Mouse (Mus musculus): Measurements from ENCODE around the gene Nudt15. TPM values are rescaled to one million over a fixed set of nuclear protein-coding genes. Genes with fewer than 3 reads are reported as not detected.
"Not testable (repeated sequence)": the region's sequence is repeated elsewhere in the genome, so short reads cannot be mapped to it uniquely, and the experiment has no call there.

Nudt15 gene
- polyA plus RNA-seq, 1 experiment from 2014 or later: 6.6 TPM

DNA sequence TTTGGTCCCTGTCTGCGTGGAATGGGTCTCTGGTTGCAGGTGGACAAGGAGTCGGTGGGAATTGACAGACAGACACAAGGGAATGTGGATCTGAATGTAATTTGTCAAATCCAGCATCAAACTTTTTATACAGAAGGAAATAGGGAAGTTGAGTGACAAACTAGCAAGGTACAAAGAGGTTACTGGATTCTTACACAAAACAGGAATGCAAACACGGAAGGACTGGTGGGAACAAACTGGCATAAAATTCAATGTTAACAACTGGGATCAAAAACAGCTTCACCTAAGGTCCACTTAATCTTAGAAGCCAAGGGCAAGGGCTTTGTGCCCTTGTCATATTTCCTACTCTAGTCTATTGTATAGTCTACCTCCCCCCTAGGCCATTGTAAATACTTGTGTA lies 19.4 kb downstream of the Nudt15 start:
- not testable (repeated sequence) for DNase-seq (ENCODE audit: low spot score)

DNA sequence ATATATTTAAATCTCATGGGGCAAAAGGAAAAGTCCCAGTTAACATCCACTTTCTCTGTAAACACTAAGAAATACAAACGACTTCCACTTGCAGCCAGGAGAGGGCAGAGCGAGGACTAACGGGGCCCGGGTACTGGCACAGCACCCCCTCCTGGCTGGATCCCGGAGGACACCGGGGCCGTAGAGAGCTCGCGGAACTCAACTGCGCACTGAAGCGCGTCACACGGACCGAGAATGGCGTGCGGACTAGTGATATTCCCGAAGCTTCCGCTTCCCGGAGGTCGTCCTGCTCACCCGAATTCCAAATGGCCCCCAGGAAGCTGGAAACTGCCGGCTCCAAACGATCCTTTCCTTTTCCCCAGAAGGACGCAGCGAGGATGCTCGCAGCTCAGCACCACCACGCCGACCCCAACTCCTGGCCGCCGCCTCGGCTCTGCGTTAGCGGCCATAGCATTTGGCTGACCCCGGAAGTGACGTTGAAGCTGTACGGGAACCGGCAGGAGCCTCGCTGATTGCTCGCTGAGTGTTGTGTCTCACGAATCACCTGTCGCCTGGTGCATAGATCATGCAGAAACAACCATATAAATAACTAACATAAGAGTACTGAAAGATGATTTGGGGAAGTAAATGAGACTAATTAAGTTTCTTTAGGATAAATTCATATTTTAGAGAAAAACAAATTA lies 23.1 kb downstream of the Nudt15 start, which contains the start of gene Sucla2:
Sucla2 (plus strand) TSS at position 554 of the 683 bp plus-strand sequence.
- peak within 1 kb of the TSS; percentile 60 for H3K9ac ChIP-seq (ENCODE audit: low read length)
- H3K4me2 ChIP-seq (ENCODE audit: low read depth, severe bottlenecking): no peak within 1 kb of the TSS; the same call in 1 of the 2 replicates
- ATAC-seq (ENCODE audit: insufficient number of reproducible peaks, low FRiP score, low TSS enrichment, low read depth) (peak; percentile 99), DNase-seq (ENCODE audit: low spot score) (peak; percentile 96)
- peak within 1 kb of the TSS; percentile 45 for H3K4me3 ChIP-seq (ENCODE audit: low read depth, low read length)
- H3K9me3 ChIP-seq (ENCODE audit: control insufficient read depth, low read length): no peaks in the 10 kb centered on the region
- under 1% methylated on average over 38 of the region's 41 CpGs for WGBS
- H3K4me1 ChIP-seq (ENCODE audit: control insufficient read depth, insufficient read depth, low read length): no peaks in the 10 kb centered on the region
- no peaks in the 10 kb centered on the region for H3K36me3 ChIP-seq (ENCODE audit: control insufficient read depth, insufficient read depth, low read length)
- H3K27ac ChIP-seq (replicated peaks; ENCODE audit: low read depth, low read length): peak within 1 kb of the TSS; percentile 65; the same call in 1 of the 2 replicates
- H3K27me3 ChIP-seq (ENCODE audit: control insufficient read depth, insufficient read depth, low read length): no peaks in the 10 kb centered on the region

More for the DNA sequence above, 19.4 kb downstream of the Nudt15 start:
- 87% methylated on average over 3 of the region's 3 CpGs for WGBS
- H3K36me3 ChIP-seq (ENCODE audit: control insufficient read depth, insufficient read depth, low read length); H3K4me3 ChIP-seq (ENCODE audit: low read depth, low read length); H3K27me3 ChIP-seq (ENCODE audit: control insufficient read depth, insufficient read depth, low read length); H3K9me3 ChIP-seq (ENCODE audit: control insufficient read depth, low read length); ATAC-seq (ENCODE audit: insufficient number of reproducible peaks, low FRiP score, low TSS enrichment, low read depth); H3K9ac ChIP-seq (ENCODE audit: low read length); H3K27ac ChIP-seq (replicated peaks; ENCODE audit: low read depth, low read length); H3K4me1 ChIP-seq (ENCODE audit: control insufficient read depth, insufficient read depth, low read length); H3K4me2 ChIP-seq (ENCODE audit: low read depth, severe bottlenecking): not testable (repeated sequence)

DNA sequence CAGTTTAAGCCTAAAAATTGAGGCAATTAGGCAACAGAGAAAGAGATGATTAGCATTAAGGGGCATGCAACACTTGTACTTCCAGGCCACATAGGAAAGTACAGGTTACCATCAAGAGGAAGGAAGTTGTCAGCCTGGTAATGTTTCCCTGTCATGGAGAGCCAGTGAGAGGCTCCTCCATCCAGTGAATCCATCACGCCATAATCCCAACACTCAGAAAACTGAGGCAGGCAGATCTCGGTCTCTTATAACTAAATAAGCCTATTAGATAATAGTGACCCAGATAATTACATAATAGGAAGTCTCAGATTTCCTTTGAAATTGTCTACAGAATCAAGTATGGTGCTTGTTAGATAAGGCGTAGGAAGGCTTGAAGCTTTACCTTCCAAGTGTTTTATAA lies 23.9 kb downstream of the Nudt15 start:
- Histone ChIP-seq H3K36me3 (ENCODE audit: control insufficient read depth, insufficient read depth, low read length) (no peaks in the 10 kb centered on the region), H3K4me1 (ENCODE audit: control insufficient read depth, insufficient read depth, low read length) (no peaks in the 10 kb centered on the region), H3K4me2 (ENCODE audit: low read depth, severe bottlenecking) (no peak overlapping the region), H3K9me3 (ENCODE audit: control insufficient read depth, low read length) (no peaks in the 10 kb centered on the region), H3K9ac (ENCODE audit: low read length) (no peak overlapping the region), H3K27me3 (ENCODE audit: control insufficient read depth, insufficient read depth, low read length) (no peaks in the 10 kb centered on the region), H3K4me3 (ENCODE audit: low read depth, low read length) (no peak overlapping the region), H3K27ac (replicated peaks; ENCODE audit: low read depth, low read length) (no peak overlapping the region)
- ATAC-seq (ENCODE audit: insufficient number of reproducible peaks, low FRiP score, low TSS enrichment, low read depth): no peak
- 82% methylated on average over 3 of the region's 3 CpGs for WGBS
- DNase-seq (ENCODE audit: low spot score): no peak

DNA sequence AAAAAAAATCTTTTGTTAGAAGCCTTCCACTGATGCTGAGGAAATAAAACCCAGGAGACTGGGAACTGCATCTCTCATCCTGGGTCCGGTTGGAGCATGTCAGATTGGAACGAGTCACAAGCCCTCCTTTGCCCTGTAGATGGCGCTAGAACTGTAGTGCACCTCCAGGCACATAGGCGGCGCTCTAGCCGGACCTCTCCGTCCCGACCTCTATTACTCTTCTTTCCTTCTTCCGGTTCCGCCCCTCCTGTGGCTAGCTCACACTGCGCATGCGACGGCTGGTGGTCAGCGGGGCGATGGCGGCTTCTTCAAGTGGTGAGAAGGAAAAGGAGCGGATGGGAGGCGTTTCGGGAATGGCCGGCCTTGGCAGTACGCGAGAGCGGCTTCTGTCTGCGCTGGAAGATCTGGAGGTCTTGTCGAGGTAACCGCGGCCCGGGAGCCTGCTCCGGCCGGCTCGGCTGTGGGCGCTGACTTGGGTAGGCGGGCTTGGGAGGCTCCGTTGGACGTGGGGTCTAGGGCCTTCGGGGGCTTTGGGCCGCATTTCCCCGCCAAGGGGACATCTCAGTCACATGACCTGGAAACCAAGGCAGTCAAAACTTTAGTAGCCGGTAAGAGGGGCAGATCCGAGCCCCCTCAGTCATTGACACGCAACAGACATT lies 38.1 kb downstream of the Nudt15 start, which contains the start of gene Med4:
Med4 (plus strand) TSS at position 261 of the 659 bp plus-strand sequence.
- Histone ChIP-seq H3K4me3 (ENCODE audit: low read depth, low read length) (peak within 1 kb of the TSS; percentile 89), H3K4me1 (ENCODE audit: control insufficient read depth, insufficient read depth, low read length) (0 out of 2 replicates have a peak, but pooled peaks cover 3% of the 10 kb centered on the region), H3K27me3 (ENCODE audit: control insufficient read depth, insufficient read depth, low read length) (no peaks in the 10 kb centered on the region), H3K4me2 (ENCODE audit: low read depth, severe bottlenecking) (peak within 1 kb of the TSS; percentile 70), H3K9me3 (ENCODE audit: control insufficient read depth, low read length) (no peaks in the 10 kb centered on the region), H3K27ac (replicated peaks; ENCODE audit: low read depth, low read length) (no peak within 1 kb of the TSS), H3K36me3 (ENCODE audit: control insufficient read depth, insufficient read depth, low read length) (no peaks in the 10 kb centered on the region), H3K9ac (ENCODE audit: low read length) (peak within 1 kb of the TSS; percentile 83)
- WGBS: under 1% methylated on average over 41 of the region's 41 CpGs
- DNase-seq (ENCODE audit: low spot score) (peak; percentile 99), ATAC-seq (ENCODE audit: insufficient number of reproducible peaks, low FRiP score, low TSS enrichment, low read depth) (peak; percentile 89)

DNA sequence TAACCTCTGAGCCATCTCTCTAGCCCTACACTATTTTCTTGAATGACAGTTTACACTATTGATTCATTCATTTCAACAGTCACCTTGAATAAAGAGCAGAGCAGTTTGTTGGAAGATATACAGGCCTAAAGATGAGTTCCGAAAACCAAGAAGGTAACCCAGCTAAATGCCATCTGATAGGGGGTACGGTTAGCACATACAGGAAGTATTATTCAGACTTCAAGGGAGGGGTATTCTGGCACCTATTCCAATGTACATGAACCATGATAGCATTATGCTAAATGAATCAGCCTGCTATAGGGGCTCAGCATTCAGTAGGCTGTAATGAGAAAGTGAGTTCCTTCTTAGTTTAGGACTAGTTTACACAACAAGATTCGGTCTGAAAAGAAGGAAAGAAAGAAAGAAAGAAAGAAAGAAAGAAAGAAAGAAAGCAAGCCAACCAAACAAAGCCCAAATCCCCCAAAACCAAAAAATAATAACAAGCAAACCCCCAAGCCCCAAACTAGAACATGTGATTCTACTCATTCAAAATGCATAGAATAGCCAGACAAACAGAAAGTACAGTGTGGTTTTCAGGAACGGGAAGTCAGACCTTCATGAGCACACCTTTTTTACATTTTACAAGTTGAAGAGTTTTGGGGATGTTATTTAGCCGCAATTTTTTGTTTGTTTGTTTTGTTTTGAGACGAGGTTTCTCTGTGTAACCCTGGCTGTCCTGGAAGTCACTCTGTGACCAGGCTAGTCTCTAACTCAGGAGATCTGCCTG lies 39.2 kb downstream of the Nudt15 start:
- H3K4me3 ChIP-seq (ENCODE audit: low read depth, low read length): no peak overlapping the region
- no peak for ATAC-seq (ENCODE audit: insufficient number of reproducible peaks, low FRiP score, low TSS enrichment, low read depth)
- H3K4me1 ChIP-seq (ENCODE audit: control insufficient read depth, insufficient read depth, low read length): 0 out of 2 replicates have a peak, but pooled peaks cover 3% of the 10 kb centered on the region
- no peak overlapping the region for H3K9ac ChIP-seq (ENCODE audit: low read length)
- 95% methylated on average over 6 of the region's 6 CpGs for WGBS
- no peak overlapping the region for H3K4me2 ChIP-seq (ENCODE audit: low read depth, severe bottlenecking)
- H3K9me3 ChIP-seq (ENCODE audit: control insufficient read depth, low read length): no peaks in the 10 kb centered on the region
- H3K27ac ChIP-seq (replicated peaks; ENCODE audit: low read depth, low read length): no peak overlapping the region
- no peaks in the 10 kb centered on the region for H3K36me3 ChIP-seq (ENCODE audit: control insufficient read depth, insufficient read depth, low read length)
- no peaks in the 10 kb centered on the region for H3K27me3 ChIP-seq (ENCODE audit: control insufficient read depth, insufficient read depth, low read length)
- no peak for DNase-seq (ENCODE audit: low spot score)

DNA sequence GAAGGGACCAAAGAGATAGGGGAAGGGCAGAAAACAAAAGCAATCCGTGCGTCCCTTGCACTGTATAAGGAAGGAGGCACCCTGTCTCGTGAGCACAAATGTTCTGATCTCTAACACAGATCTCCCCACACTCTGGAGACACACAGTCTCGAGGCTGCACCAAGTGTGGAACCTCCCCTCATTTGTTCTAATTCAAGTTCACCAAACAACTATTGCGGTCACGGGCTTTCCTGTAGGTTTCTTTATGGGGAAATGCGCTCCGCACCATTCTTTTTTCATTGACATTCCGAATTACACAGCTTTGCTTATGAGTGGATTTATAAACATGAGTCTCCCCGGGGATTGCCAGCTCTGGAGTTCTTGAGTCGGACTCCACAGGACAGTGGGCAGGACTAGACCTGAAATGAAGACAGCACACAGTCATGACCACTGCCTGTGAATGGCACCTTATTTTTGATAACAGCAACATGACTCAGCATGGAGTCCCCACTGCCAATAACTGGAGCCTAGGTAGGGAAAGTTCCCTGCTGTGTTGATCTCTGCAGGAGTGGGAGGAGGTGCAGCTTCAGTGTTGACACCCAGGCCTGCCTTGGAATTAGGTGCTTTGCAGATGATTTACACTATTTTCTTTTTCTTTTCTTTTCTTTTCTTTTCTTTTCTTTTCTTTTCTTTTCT lies 40.2 kb downstream of the Nudt15 start:
- ATAC-seq (ENCODE audit: insufficient number of reproducible peaks, low FRiP score, low TSS enrichment, low read depth) (no peak), DNase-seq (ENCODE audit: low spot score) (no peak)
- Histone ChIP-seq H3K4me3 (ENCODE audit: low read depth, low read length) (no peak overlapping the region), H3K9me3 (ENCODE audit: control insufficient read depth, low read length) (no peaks in the 10 kb centered on the region), H3K36me3 (ENCODE audit: control insufficient read depth, insufficient read depth, low read length) (no peaks in the 10 kb centered on the region), H3K9ac (ENCODE audit: low read length) (no peak overlapping the region), H3K4me2 (ENCODE audit: low read depth, severe bottlenecking) (no peak overlapping the region), H3K27ac (replicated peaks; ENCODE audit: low read depth, low read length) (no peak overlapping the region), H3K27me3 (ENCODE audit: control insufficient read depth, insufficient read depth, low read length) (no peaks in the 10 kb centered on the region), H3K4me1 (ENCODE audit: control insufficient read depth, insufficient read depth, low read length) (0 out of 2 replicates have a peak, but pooled peaks cover 3% of the 10 kb centered on the region)
- WGBS: 74% methylated on average over 11 of the region's 11 CpGs

DNA sequence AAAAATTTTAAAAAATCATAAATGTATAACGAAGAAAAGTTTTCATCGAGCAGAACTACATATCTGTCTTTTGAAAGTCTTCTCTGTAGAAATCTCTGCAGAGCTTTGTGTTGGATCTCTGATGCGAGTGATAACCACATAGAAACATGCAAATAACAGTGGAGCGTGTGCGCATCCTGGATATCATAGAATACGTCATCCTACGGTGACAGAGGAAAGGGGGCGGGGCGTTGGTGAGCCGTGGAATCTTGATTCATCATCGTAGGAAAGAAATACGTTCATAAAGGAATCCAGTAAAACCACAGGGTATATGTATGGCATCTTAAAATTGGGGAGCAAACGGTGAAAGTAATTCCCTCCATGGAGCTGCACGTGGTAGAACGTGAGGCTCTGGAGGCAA lies 40.8 kb downstream of the Nudt15 start:
- Histone ChIP-seq H3K4me3 (ENCODE audit: low read depth, low read length) (no peak overlapping the region), H3K36me3 (ENCODE audit: control insufficient read depth, insufficient read depth, low read length) (no peaks in the 10 kb centered on the region), H3K9ac (ENCODE audit: low read length) (no peak overlapping the region), H3K4me2 (ENCODE audit: low read depth, severe bottlenecking) (no peak overlapping the region), H3K4me1 (ENCODE audit: control insufficient read depth, insufficient read depth, low read length) (0 out of 2 replicates have a peak, but pooled peaks cover 3% of the 10 kb centered on the region), H3K9me3 (ENCODE audit: control insufficient read depth, low read length) (no peaks in the 10 kb centered on the region), H3K27me3 (ENCODE audit: control insufficient read depth, insufficient read depth, low read length) (no peaks in the 10 kb centered on the region), H3K27ac (replicated peaks; ENCODE audit: low read depth, low read length) (no peak overlapping the region)
- no peak for DNase-seq (ENCODE audit: low spot score)
- WGBS: 89% methylated on average over 15 of the region's 15 CpGs
- ATAC-seq (ENCODE audit: insufficient number of reproducible peaks, low FRiP score, low TSS enrichment, low read depth): no peak

DNA sequence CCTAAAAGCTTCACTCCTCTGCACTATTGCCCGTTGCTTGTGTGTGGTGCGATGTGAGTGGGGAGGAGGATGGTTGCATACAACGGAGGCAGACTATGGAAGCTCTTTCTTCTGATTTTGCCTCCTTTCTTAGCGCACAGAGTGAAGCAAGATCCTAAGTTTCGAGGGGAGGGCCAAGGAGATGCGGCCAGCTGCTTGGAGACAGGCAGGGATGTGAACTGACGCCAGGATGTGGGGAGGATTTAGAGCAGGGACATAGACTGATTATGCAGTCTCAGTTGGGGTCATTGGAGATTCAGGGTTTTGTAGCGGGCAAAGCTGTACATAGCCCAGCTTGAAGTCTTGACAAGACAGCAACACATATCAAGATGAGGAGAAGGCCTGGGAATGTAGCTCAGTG lies 41.8 kb downstream of the Nudt15 start:
- no peak overlapping the region for H3K9ac ChIP-seq (ENCODE audit: low read length)
- no peaks in the 10 kb centered on the region for H3K9me3 ChIP-seq (ENCODE audit: control insufficient read depth, low read length)
- WGBS: 63% methylated on average over 8 of the region's 8 CpGs
- no peak overlapping the region for H3K4me3 ChIP-seq (ENCODE audit: low read depth, low read length)
- H3K4me1 ChIP-seq (ENCODE audit: control insufficient read depth, insufficient read depth, low read length): 0 out of 2 replicates have a peak, but pooled peaks cover 3% of the 10 kb centered on the region
- H3K4me2 ChIP-seq (ENCODE audit: low read depth, severe bottlenecking): no peak overlapping the region
- DNase-seq (ENCODE audit: low spot score): no peak
- no peaks in the 10 kb centered on the region for H3K27me3 ChIP-seq (ENCODE audit: control insufficient read depth, insufficient read depth, low read length)
- no peak overlapping the region for H3K27ac ChIP-seq (replicated peaks; ENCODE audit: low read depth, low read length)
- ATAC-seq (ENCODE audit: insufficient number of reproducible peaks, low FRiP score, low TSS enrichment, low read depth): no peak
- no peaks in the 10 kb centered on the region for H3K36me3 ChIP-seq (ENCODE audit: control insufficient read depth, insufficient read depth, low read length)
